Mouse (Mus musculus): Measurements from ENCODE around the gene Marveld2. TPM values are rescaled to one million over a fixed set of nuclear protein-coding genes. Genes with fewer than 3 reads are reported as not detected.

The Marveld2 gene
- polyA plus RNA-seq (2016; fragmentation: Nextera tagmentation; extraction: Ambion mirVana) = 3.7 and 5.3 TPM in 2 replicates

GRCm38 (mm10) chr13:100616181-100617087 is at the start of gene Marveld2:
Gene Marveld2 (minus strand): TSS chr13:100616971.
- H3K27me3 ChIP-seq (ENCODE audit: insufficient read depth, poor library complexity, severe bottlenecking) = peaks cover 18% of the 10 kb centered on the region
- H3K4me1 ChIP-seq = peaks cover 5% of the 10 kb centered on the region; the same call in 1 of the 2 replicates
- peak within 1 kb of the TSS; percentile 85 for H3K4me3 ChIP-seq
- DNase-seq (ENCODE audit: low spot score) = peak; percentile 75
- no peaks in the 10 kb centered on the region for H3K9me3 ChIP-seq
- peak within 1 kb of the TSS; percentile 83 for H3K27ac ChIP-seq
- H3K36me3 ChIP-seq = peaks cover 37% of the 10 kb centered on the region
- WGBS = 2% methylated on average over 77 of the region's 77 CpGs

- WGBS = 43% methylated on average over 4 of the region's 4 CpGs
- H3K27me3 ChIP-seq (ENCODE audit: insufficient read depth, poor library complexity, severe bottlenecking) = no peaks in the 10 kb centered on the region
- DNase-seq (ENCODE audit: low spot score) = no peak
Observed at GRCm38 (mm10) chr13:100659864-100660456, 43.2 kb upstream of the Marveld2 start.

GRCm38 (mm10) chr13:100658091-100658490 is 41.3 kb upstream of the Marveld2 start:
- Histone ChIP-seq H3K36me3 (peaks cover 31% of the 10 kb centered on the region; the same call in 1 of the 2 replicates), H3K4me1 (no peaks in the 10 kb centered on the region), H3K27ac (no peak overlapping the region), H3K4me3 (no peak overlapping the region), H3K27me3 (ENCODE audit: insufficient read depth, poor library complexity, severe bottlenecking) (no peaks in the 10 kb centered on the region), H3K9me3 (no peaks in the 10 kb centered on the region)
- DNase-seq (ENCODE audit: low spot score) = no peak
- 94% methylated on average over 5 of the region's 5 CpGs for WGBS

More at GRCm38 (mm10) chr13:100659864-100660456, 43.2 kb upstream of the Marveld2 start:
- Histone ChIP-seq H3K4me3 (no peak overlapping the region), H3K36me3 (peaks cover 33% of the 10 kb centered on the region; the same call in 1 of the 2 replicates), H3K4me1 (no peaks in the 10 kb centered on the region), H3K27ac (no peak overlapping the region), H3K9me3 (no peaks in the 10 kb centered on the region)

GRCm38 (mm10) chr13:100651439-100652186 is 34.8 kb upstream of the Marveld2 start, which contains the start of gene Taf9:
Gene Taf9 (plus strand): TSS chr13:100651579.
- Histone ChIP-seq H3K4me3 (peak within 1 kb of the TSS; percentile 86), H3K4me1 (peaks cover 7% of the 10 kb centered on the region), H3K36me3 (peaks cover 20% of the 10 kb centered on the region; the same call in 1 of the 2 replicates), H3K9me3 (no peaks in the 10 kb centered on the region), H3K27me3 (ENCODE audit: insufficient read depth, poor library complexity, severe bottlenecking) (no peaks in the 10 kb centered on the region), H3K27ac (peak within 1 kb of the TSS; percentile 99)
- no peak for DNase-seq (ENCODE audit: low spot score)
- under 1% methylated on average over 58 of the region's 63 CpGs for WGBS

GRCm38 (mm10) chr13:100650550-100651438 is 34.0 kb upstream of the Marveld2 start, which contains the start of the genes Ak6 and Rad17:
Gene Ak6 (plus strand): TSS chr13:100650979.
Gene Rad17 (minus strand): TSS chr13:100651051.
- no peaks in the 10 kb centered on the region for H3K27me3 ChIP-seq (ENCODE audit: insufficient read depth, poor library complexity, severe bottlenecking)
- WGBS = under 1% methylated on average over 72 of the region's 73 CpGs
- no peaks in the 10 kb centered on the region for H3K9me3 ChIP-seq
- DNase-seq (ENCODE audit: low spot score) = peak; percentile 95
- H3K36me3 ChIP-seq = peaks cover 22% of the 10 kb centered on the region
- H3K4me1 ChIP-seq = peaks cover 7% of the 10 kb centered on the region
- H3K4me3 ChIP-seq = peak within 1 kb of the TSS; percentile 86
- peak within 1 kb of the TSS; percentile 99 for H3K27ac ChIP-seq

- H3K4me1 ChIP-seq = peaks cover 7% of the 10 kb centered on the region
- no peak for DNase-seq (ENCODE audit: low spot score)
- WGBS = 92% methylated on average over 8 of the region's 8 CpGs
- H3K27me3 ChIP-seq (ENCODE audit: insufficient read depth, poor library complexity, severe bottlenecking) = no peaks in the 10 kb centered on the region
- no peaks in the 10 kb centered on the region for H3K9me3 ChIP-seq
- H3K4me3 ChIP-seq = no peak overlapping the region
- peaks cover 34% of the 10 kb centered on the region for H3K36me3 ChIP-seq
- H3K27ac ChIP-seq = no peak overlapping the region
Observed at GRCm38 (mm10) chr13:100648223-100648622, 31.5 kb upstream of the Marveld2 start.

GRCm38 (mm10) chr13:100642471-100643209 is 25.9 kb upstream of the Marveld2 start:
- H3K4me3 ChIP-seq = no peak overlapping the region

GRCm38 (mm10) chr13:100634106-100634691 is 17.4 kb upstream of the Marveld2 start:
- Histone ChIP-seq H3K36me3 (peaks cover 72% of the 10 kb centered on the region), H3K27me3 (ENCODE audit: insufficient read depth, poor library complexity, severe bottlenecking) (no peaks in the 10 kb centered on the region), H3K4me3 (no peak overlapping the region), H3K27ac (no peak overlapping the region), H3K4me1 (no peaks in the 10 kb centered on the region), H3K9me3 (no peaks in the 10 kb centered on the region)
- DNase-seq (ENCODE audit: low spot score) = no peak
- 79% methylated on average over 3 of the region's 3 CpGs for whole genome bisulfite sequencing

More at GRCm38 (mm10) chr13:100642471-100643209, 25.9 kb upstream of the Marveld2 start:
- 92% methylated on average over 4 of the region's 4 CpGs for WGBS
- Histone ChIP-seq H3K36me3 (peaks cover 77% of the 10 kb centered on the region), H3K4me1 (no peaks in the 10 kb centered on the region), H3K9me3 (no peaks in the 10 kb centered on the region), H3K27ac (no peak overlapping the region), H3K27me3 (ENCODE audit: insufficient read depth, poor library complexity, severe bottlenecking) (no peaks in the 10 kb centered on the region)
- no peak for DNase-seq (ENCODE audit: low spot score)

- Histone ChIP-seq H3K27ac (no peak overlapping the region), H3K36me3 (peaks cover 80% of the 10 kb centered on the region), H3K27me3 (ENCODE audit: insufficient read depth, poor library complexity, severe bottlenecking) (peaks cover 7% of the 10 kb centered on the region), H3K4me1 (no peaks in the 10 kb centered on the region), H3K9me3 (no peaks in the 10 kb centered on the region), H3K4me3 (no peak overlapping the region)
- DNase-seq (ENCODE audit: low spot score) = no peak
- WGBS = 90% methylated on average over 4 of the region's 4 CpGs
Observed at GRCm38 (mm10) chr13:100622241-100622640, 5.5 kb upstream of the Marveld2 start.

- DNase-seq (ENCODE audit: low spot score) = peak; percentile 72
Observed at GRCm38 (mm10) chr13:100617583-100617982, 812 bp upstream of the Marveld2 start.

GRCm38 (mm10) chr13:100612903-100613302 is 3.9 kb downstream of the Marveld2 start:
- WGBS = 51% methylated on average over 2 of the region's 2 CpGs
- H3K4me1 ChIP-seq = peaks cover 5% of the 10 kb centered on the region; the same call in 1 of the 2 replicates
- peaks cover 18% of the 10 kb centered on the region for H3K27me3 ChIP-seq (ENCODE audit: insufficient read depth, poor library complexity, severe bottlenecking)
- no peak for DNase-seq (ENCODE audit: low spot score)
- no peak overlapping the region for H3K4me3 ChIP-seq
- H3K36me3 ChIP-seq = peaks cover 10% of the 10 kb centered on the region
- H3K27ac ChIP-seq = no peak overlapping the region
- H3K9me3 ChIP-seq = no peaks in the 10 kb centered on the region

More at GRCm38 (mm10) chr13:100617583-100617982, 812 bp upstream of the Marveld2 start:
- 81% methylated on average over 13 of the region's 13 CpGs for WGBS
- peaks cover 5% of the 10 kb centered on the region; the same call in 1 of the 2 replicates for H3K4me1 ChIP-seq
- H3K9me3 ChIP-seq = no peaks in the 10 kb centered on the region
- no peak overlapping the region for H3K4me3 ChIP-seq
- peaks cover 18% of the 10 kb centered on the region for H3K27me3 ChIP-seq (ENCODE audit: insufficient read depth, poor library complexity, severe bottlenecking)
- H3K36me3 ChIP-seq = peaks cover 44% of the 10 kb centered on the region
- H3K27ac ChIP-seq = no peak overlapping the region

Data from heart, embryonic 10.5 days (tissue).